8 mouse cellular contexts compared by ENCODE assay signal in genomic region chr2:25180478-25180903, GRCm38 (mm10). TPM values are rescaled to one million over a fixed set of nuclear protein-coding genes. Genes with fewer than 3 reads are reported as not detected.
DNase-seq lines count a peak whose midpoint lies in the region; ATAC-seq and TF ChIP-seq lines count a peak whose summit lies in the region.

TSS of gene Nrarp (plus strand) at chr2:25180758.

- no peaks in the 10 kb centered on the region for H3K27me3 ChIP-seq in forebrain, embryonic 13.5 days
- 0 out of 2 replicates have a peak, but pooled peaks cover 6% of the 10 kb centered on the region for H3K27me3 ChIP-seq in heart, postnatal 0 days (ENCODE audit: control insufficient read depth, insufficient read depth, low read length)
- H3K27me3 ChIP-seq in liver, embryonic 15.5 days = peaks cover 89% of the 10 kb centered on the region
- 0 out of 2 replicates have a peak, but pooled peaks cover 3% of the 10 kb centered on the region for H3K27me3 ChIP-seq in neural tube, embryonic 12.5 days (replicated peaks)

- H3K9me3 ChIP-seq in forebrain, embryonic 13.5 days (replicated peaks) = no peaks in the 10 kb centered on the region
- H3K9me3 ChIP-seq in heart, postnatal 0 days (replicated peaks; ENCODE audit: control insufficient read depth, low read length) = no peaks in the 10 kb centered on the region
- no peaks in the 10 kb centered on the region for H3K9me3 ChIP-seq in liver, embryonic 15.5 days (replicated peaks)
- no peaks in the 10 kb centered on the region for H3K9me3 ChIP-seq in neural tube, embryonic 12.5 days

- H3K9ac ChIP-seq in forebrain, embryonic 13.5 days = peak within 1 kb of the TSS; percentile 93
- peak within 1 kb of the TSS; percentile 62 for H3K9ac ChIP-seq in heart, postnatal 0 days (replicated peaks; ENCODE audit: low read depth, low read length)
- H3K9ac ChIP-seq in liver, embryonic 15.5 days = peak within 1 kb of the TSS; percentile 72
- peak within 1 kb of the TSS; percentile 92 for H3K9ac ChIP-seq in neural tube, embryonic 12.5 days

- H3K4me3 ChIP-seq in forebrain, embryonic 13.5 days = peak within 1 kb of the TSS; percentile 82
- peak within 1 kb of the TSS; percentile 62 for H3K4me3 ChIP-seq in heart, postnatal 0 days (ENCODE audit: low read depth, low read length)
- peak within 1 kb of the TSS; percentile 71 for H3K4me3 ChIP-seq in liver, embryonic 15.5 days (replicated peaks)
- H3K4me3 ChIP-seq in neural tube, embryonic 12.5 days = peak within 1 kb of the TSS; percentile 82

- peak within 1 kb of the TSS; percentile 84 for H3K4me2 ChIP-seq in forebrain, embryonic 13.5 days
- H3K4me2 ChIP-seq in heart, postnatal 0 days (ENCODE audit: low read depth, low read length) = peak within 1 kb of the TSS; percentile 82
- peak within 1 kb of the TSS; percentile 99 for H3K4me2 ChIP-seq in liver, embryonic 15.5 days
- H3K4me2 ChIP-seq in neural tube, embryonic 12.5 days (replicated peaks) = peak within 1 kb of the TSS; percentile 77

- peak; percentile 74 for DNase-seq in c-Kit-positive CD71-positive TER-119-positive erythroid progenitor cells, embryonic 14.5 days (ENCODE audit: low spot score)
- peak; percentile 93 for DNase-seq in heart, postnatal 0 days (ENCODE audit: low spot score)
- DNase-seq in kidney, postnatal 4 days = peak; percentile 95 to 97
- DNase-seq in telencephalon, adult 2 months (ENCODE audit: low read depth, low spot score) = peak; percentile 70

- ATAC-seq in CD4-positive, CD25-positive, alpha-beta regulatory T cell, adult 4 months = peak; percentile 83
- ATAC-seq in forebrain, embryonic 13.5 days = peak; percentile 89
- peak; percentile 90 for ATAC-seq in heart, postnatal 0 days (ENCODE audit: insufficient read depth, low read depth)
- ATAC-seq in liver, embryonic 15.5 days (ENCODE audit: insufficient read depth) = peak; percentile 81
- peak; percentile 86 for ATAC-seq in neural tube, embryonic 12.5 days (ENCODE audit: low FRiP score, low read depth)

- 0 out of 2 replicates have a peak, but pooled peaks have one; percentile 62 for TF ChIP-seq EP300 in heart, postnatal 0 days (IDR thresholded peaks at IDR 0.05; ENCODE audit: low read depth)

- peaks cover 8% of the 10 kb centered on the region; the same call in 1 of the 2 replicates for H3K36me3 ChIP-seq in forebrain, embryonic 13.5 days (ENCODE audit: poor library complexity, severe bottlenecking)
- no peaks in the 10 kb centered on the region for H3K36me3 ChIP-seq in heart, postnatal 0 days (replicated peaks; ENCODE audit: control insufficient read depth, insufficient read depth, low read length)
- no peaks in the 10 kb centered on the region for H3K36me3 ChIP-seq in liver, embryonic 15.5 days (replicated peaks)
- peaks cover 8% of the 10 kb centered on the region; the same call in 1 of the 2 replicates for H3K36me3 ChIP-seq in neural tube, embryonic 12.5 days

- peak within 1 kb of the TSS; percentile 95 for H3K27ac ChIP-seq in forebrain, embryonic 13.5 days
- peak within 1 kb of the TSS; percentile 86 for H3K27ac ChIP-seq in heart, postnatal 0 days (ENCODE audit: low read depth)
- peak within 1 kb of the TSS; percentile 87 for H3K27ac ChIP-seq in liver, embryonic 15.5 days (replicated peaks)
- peak within 1 kb of the TSS; percentile 86 for H3K27ac ChIP-seq in neural tube, embryonic 12.5 days

- TF ChIP-seq CTCF in heart, postnatal 0 days (IDR thresholded peaks at IDR 0.05; ENCODE audit: low read depth) = peak; percentile 61

- peaks cover 88% of the 10 kb centered on the region for H3K4me1 ChIP-seq in forebrain, embryonic 13.5 days
- peaks cover 38% of the 10 kb centered on the region for H3K4me1 ChIP-seq in heart, postnatal 0 days (ENCODE audit: control insufficient read depth, insufficient read depth)
- peaks cover 64% of the 10 kb centered on the region for H3K4me1 ChIP-seq in liver, embryonic 15.5 days (replicated peaks)
- peaks cover 78% of the 10 kb centered on the region for H3K4me1 ChIP-seq in neural tube, embryonic 12.5 days

- under 1% methylated on average over 35 of the region's 35 CpGs for WGBS in forebrain, embryonic 13.5 days
- WGBS in heart, postnatal 0 days = under 1% methylated on average over 34 of the region's 35 CpGs
- under 1% methylated on average over 35 of the region's 35 CpGs for WGBS in liver, embryonic 15.5 days (ENCODE audit: insufficient replicate concordance)
- WGBS in neural tube, embryonic 12.5 days = under 1% methylated on average over 35 of the region's 35 CpGs

RNA-seq across cellular contexts. Expression of gene Nrarp, which starts in this region (rescaled TPM):
- polyA plus RNA-seq in CD4-positive, CD25-positive, alpha-beta regulatory T cell, adult 4 months (2017; shearing (Covaris generic)) = under 1 TPM in 1 of 2 experiments, not detected in 1; 0.28 TPM
- 29.2 and 30.8 TPM in 2 replicates for polyA plus RNA-seq in forebrain, embryonic 13.5 days (2015; fragmentation: Nextera tagmentation; extraction: Ambion mirVana)
- 34.1 and 38.1 TPM in 2 replicates for total RNA-seq in heart, postnatal 0 days (2014; rRNA removed; ENCODE audit: low replicate concordance)
- 8.8 and 9.6 TPM in 2 replicates for polyA plus RNA-seq in heart, postnatal 0 days (2015; fragmentation: Nextera tagmentation; extraction: Ambion mirVana)
- polyA plus RNA-seq in liver, embryonic 15.5 days (2015; fragmentation: Nextera tagmentation; extraction: Ambion mirVana) = 2.1 and 2.4 TPM in 2 replicates
- 96.8 and 97.4 TPM in 2 replicates for polyA plus RNA-seq in neural tube, embryonic 12.5 days (2016; fragmentation: Nextera tagmentation; extraction: Ambion mirVana)

Comparison
In these comparisons a context has a peak if more than half of its experiments do, and no peak if none do; other contexts are left out.
1. Peak in every context shown above with its lines: DNase-seq, ATAC-seq, H3K4me3 ChIP-seq and H3K27ac ChIP-seq.
2. Peak in ATAC-seq in CD4-positive, CD25-positive, alpha-beta regulatory T cell, adult 4 months; RNA of the gene not detected or under 1 TPM.